Mouse (Mus musculus) cerebellum, adult 9-10 months (tissue): ENCODE results near the gene Atg4a.

ENCODE experiments used
- DNase-seq: peaks from one replicate; pipeline ENCODE4 v3.0.0; 2022

The Atg4a gene

GRCm38 (mm10) chrX:141165067-141165466 lies 208.4 kb downstream of the Atg4a start:
- DNase-seq = no peak

GRCm38 (mm10) chrX:141175353-141175752 lies 218.6 kb downstream of the Atg4a start:
- peak; percentile 13 for DNase-seq

GRCm38 (mm10) chrX:141195036-141195435 lies 238.3 kb downstream of the Atg4a start:
- no peak for DNase-seq

- no peak for DNase-seq
These were observed 242.3 kb downstream of the Atg4a start for GRCm38 (mm10) chrX:141198993-141199392.

- DNase-seq = peak; percentile 19
These were observed 256.1 kb downstream of the Atg4a start for GRCm38 (mm10) chrX:141212802-141213201.
